Mouse (Mus musculus): ENCODE measurements at regions not wholly inside any gene's neighbourhood (a gene's known extent, or its start where the extent isn't known, plus 50 kb on each side); places are given as distances from the start of the nearest gene placed in this dataset.
A peak's percentile ranks its signal among the peaks of the same experiment; 100 is the strongest.

DNA sequence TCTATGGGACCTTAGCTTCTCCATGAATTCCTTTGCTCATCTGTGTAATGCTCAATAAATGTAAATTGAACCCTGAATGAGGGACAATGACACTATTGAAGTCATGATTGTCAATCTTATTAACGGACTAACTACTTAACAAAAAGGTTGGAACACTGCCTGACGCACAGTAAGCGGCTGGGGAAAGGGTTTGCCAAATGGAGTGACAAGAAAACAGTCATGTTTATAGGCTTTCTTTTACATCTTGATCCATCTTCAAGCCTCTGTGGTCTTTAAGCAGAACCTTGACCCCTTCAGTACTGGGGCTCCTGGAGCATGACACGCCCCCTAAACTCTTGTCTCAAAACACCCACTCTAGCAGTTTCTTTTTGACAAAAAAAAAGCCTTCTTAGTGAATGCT lies 1326.6 kb upstream of the A1bg start:
- H3K27me3 ChIP-seq = no peaks in the 10 kb centered on the region
- DNase-seq (ENCODE audit: low read depth, low spot score) = no peak
- in situ Hi-C loops (cut with MboI; ENCODE audit: low pct_unique_long_range_greater_than_20kb) = no loop called here
- TF ChIP-seq CTCF (IDR thresholded peaks at IDR 0.05) = no peak
- ChIA-PET POLR2A (no interaction called here), CTCF (no interaction called here)
- no peak for ATAC-seq

- POLR2A ChIA-PET = no interaction called here
- ATAC-seq = no peak
- DNase-seq (ENCODE audit: low read depth, low spot score) = no peak
- in situ Hi-C loops (cut with MboI; ENCODE audit: low pct_unique_long_range_greater_than_20kb) = no loop called here
- H3K27me3 ChIP-seq = no peaks in the 10 kb centered on the region
- TF ChIP-seq CTCF (IDR thresholded peaks at IDR 0.05) = no peak
- CTCF ChIA-PET = no interaction called here
Measured at GRCm38 (mm10) chr15:62246561-62247079, 1323.8 kb upstream of the A1bg start.

DNA sequence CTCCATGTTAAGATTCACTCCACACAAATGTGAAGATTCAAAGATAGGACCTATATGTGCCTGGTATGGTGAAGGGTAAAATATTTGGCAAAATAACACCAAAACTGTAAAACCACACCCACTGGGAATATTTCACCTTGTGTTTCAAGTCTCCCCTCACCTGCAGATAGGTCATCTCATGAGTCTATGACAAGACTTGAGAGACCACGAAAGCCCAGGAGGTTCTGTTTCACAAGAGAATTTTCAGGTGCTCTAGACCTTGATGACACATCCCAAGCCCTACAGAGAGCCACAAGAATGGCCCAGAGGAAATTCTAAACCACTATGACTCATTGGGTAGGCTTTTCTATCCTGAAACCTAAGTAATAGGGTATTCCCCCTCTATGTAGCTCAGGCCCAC lies 1322.4 kb upstream of the A1bg start:
- ChIA-PET POLR2A (no interaction called here), CTCF (interaction anchor here (1.0 kb wide), 2 partner anchors 9 to 12 kb away, joined by 3 read pairs; no protein-coding TSS in a partner anchor)
- no peaks in the 10 kb centered on the region for H3K27me3 ChIP-seq
- peak; percentile 41 for DNase-seq (ENCODE audit: low read depth, low spot score)
- ATAC-seq = peak; percentile 83
- in situ Hi-C loops (cut with MboI; ENCODE audit: low pct_unique_long_range_greater_than_20kb) = no loop called here
- no peak for TF ChIP-seq CTCF (IDR thresholded peaks at IDR 0.05)

DNA sequence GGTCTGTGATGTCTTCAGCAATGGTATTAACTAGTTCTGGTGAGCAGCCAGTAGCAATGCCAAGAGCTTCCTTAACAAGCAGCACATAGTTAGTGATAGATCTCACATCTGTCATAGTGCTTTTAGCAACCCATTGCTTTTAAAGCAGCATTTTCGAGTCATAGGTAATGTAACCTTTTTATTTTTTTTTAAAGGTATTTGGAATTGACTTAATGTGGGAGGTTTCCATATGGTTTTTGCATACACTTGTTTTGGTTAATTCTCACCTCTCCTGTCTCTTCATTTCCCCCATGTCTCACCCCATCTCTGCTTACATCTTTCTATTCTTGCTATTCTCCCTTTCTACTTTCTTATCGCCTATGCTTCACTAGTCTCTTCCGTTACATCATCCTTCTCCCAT lies 1322.0 kb upstream of the A1bg start:
- DNase-seq (ENCODE audit: low read depth, low spot score) = no peak
- CTCF ChIA-PET = interaction anchor here (1.0 to 1.3 kb wide), 2 partner anchors 9 to 33 kb away, joined by 3 read pairs; no protein-coding TSS in a partner anchor
- ATAC-seq = no peak
- in situ Hi-C loops (cut with MboI; ENCODE audit: low pct_unique_long_range_greater_than_20kb) = no loop called here
- POLR2A ChIA-PET = no interaction called here
- no peaks in the 10 kb centered on the region for H3K27me3 ChIP-seq
- no peak for TF ChIP-seq CTCF (IDR thresholded peaks at IDR 0.05)

DNA sequence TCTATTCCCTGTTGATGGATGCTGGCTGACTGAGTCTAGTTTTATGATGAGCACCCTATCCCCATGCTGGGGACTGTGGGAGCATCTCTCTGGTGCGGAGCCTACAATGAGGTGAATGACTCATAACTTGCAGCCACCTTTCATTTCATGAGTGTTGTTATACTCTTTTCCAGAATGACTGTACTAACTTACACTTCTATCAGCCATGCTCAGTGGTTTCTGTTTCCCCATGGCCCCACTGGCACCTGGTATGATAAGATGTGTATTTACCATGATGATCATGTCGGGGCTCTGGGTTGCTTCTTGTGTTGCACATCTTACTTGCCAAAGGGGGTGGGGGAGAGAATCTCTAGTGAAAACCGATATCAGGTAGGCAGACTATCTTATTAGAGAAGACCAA lies 1317.2 kb upstream of the A1bg start:
- in situ Hi-C loops (cut with MboI; ENCODE audit: low pct_unique_long_range_greater_than_20kb) = no loop called here
- ChIA-PET CTCF (interaction anchor here (1.4 kb wide), 1 partner anchor 11 kb away, joined by 3 read pairs; no protein-coding TSS in a partner anchor), POLR2A (no interaction called here)
- H3K27me3 ChIP-seq = no peaks in the 10 kb centered on the region
- DNase-seq (ENCODE audit: low read depth, low spot score) (no peak), ATAC-seq (no peak)
- no peak for TF ChIP-seq CTCF (IDR thresholded peaks at IDR 0.05)

DNA sequence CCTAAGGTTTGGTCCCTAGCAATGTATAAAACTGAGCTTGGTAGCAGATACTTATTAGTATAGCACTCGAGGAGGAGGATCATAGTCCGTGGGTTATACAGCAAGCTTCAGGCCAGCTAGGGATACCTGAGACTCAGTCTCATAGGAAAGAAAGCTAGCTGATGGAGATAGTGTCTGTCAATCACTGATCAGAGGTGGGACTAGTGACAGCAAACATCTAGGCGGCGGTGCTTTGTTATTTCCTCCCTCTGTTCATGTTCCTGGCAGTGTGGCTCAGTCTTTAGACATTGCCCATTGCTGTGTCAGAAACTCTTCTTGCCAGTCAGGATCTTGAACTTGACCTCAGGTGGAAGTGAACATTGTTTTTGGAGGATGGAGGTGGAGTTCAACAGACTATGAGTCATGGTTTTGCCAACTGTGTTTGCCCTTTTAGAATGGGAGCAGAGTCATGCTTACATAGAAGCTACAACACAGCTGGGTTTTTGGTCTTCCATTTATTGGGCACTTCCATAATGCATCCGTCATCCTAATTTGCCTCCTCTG lies 1315.8 kb upstream of the A1bg start:
- TF ChIP-seq CTCF (IDR thresholded peaks at IDR 0.05) = no peak
- no peak for ATAC-seq
- in situ Hi-C loops (cut with MboI; ENCODE audit: low pct_unique_long_range_greater_than_20kb) = no loop called here
- POLR2A ChIA-PET = no interaction called here
- DNase-seq (ENCODE audit: low read depth, low spot score) = no peak
- CTCF ChIA-PET = interaction anchor here (0.8 kb wide), 1 partner anchor 19 kb away, joined by 3 read pairs; no protein-coding TSS in a partner anchor
- no peaks in the 10 kb centered on the region for H3K27me3 ChIP-seq

- no peak for TF ChIP-seq CTCF (IDR thresholded peaks at IDR 0.05)
- DNase-seq (ENCODE audit: low read depth, low spot score) (no peak), ATAC-seq (no peak)
- ChIA-PET POLR2A (no interaction called here), CTCF (no interaction called here)
- in situ Hi-C loops (cut with MboI; ENCODE audit: low pct_unique_long_range_greater_than_20kb) = no loop called here
- no peaks in the 10 kb centered on the region for H3K27me3 ChIP-seq
Measured at GRCm38 (mm10) chr15:62236056-62236455, 1313.2 kb upstream of the A1bg start.

GRCm38 (mm10) chr15:62234182-62234760 lies 1311.5 kb upstream of the A1bg start:
- TF ChIP-seq CTCF (IDR thresholded peaks at IDR 0.05) = no peak
- in situ Hi-C loops (cut with MboI; ENCODE audit: low pct_unique_long_range_greater_than_20kb) = no loop called here
- ChIA-PET CTCF (no interaction called here), POLR2A (no interaction called here)
- DNase-seq (ENCODE audit: low read depth, low spot score) (no peak), ATAC-seq (no peak)
- H3K27me3 ChIP-seq = no peaks in the 10 kb centered on the region

- no peak for ATAC-seq
- H3K27me3 ChIP-seq = no peaks in the 10 kb centered on the region
- ChIA-PET CTCF (interaction anchor here (1.2 kb wide), 1 partner anchor 10 kb away, joined by 3 read pairs; no protein-coding TSS in a partner anchor), POLR2A (no interaction called here)
- DNase-seq (ENCODE audit: low read depth, low spot score) = no peak
- in situ Hi-C loops (cut with MboI; ENCODE audit: low pct_unique_long_range_greater_than_20kb) = no loop called here
- TF ChIP-seq CTCF (IDR thresholded peaks at IDR 0.05) = no peak
Measured at GRCm38 (mm10) chr15:62233154-62233553, 1310.3 kb upstream of the A1bg start.

- TF ChIP-seq CTCF (IDR thresholded peaks at IDR 0.05) = no peak
- in situ Hi-C loops (cut with MboI; ENCODE audit: low pct_unique_long_range_greater_than_20kb) = no loop called here
- no peaks in the 10 kb centered on the region for H3K27me3 ChIP-seq
- CTCF ChIA-PET = interaction anchor here (1.0 kb wide), 1 partner anchor 120 kb away, joined by 3 read pairs; no protein-coding TSS in a partner anchor
- DNase-seq (ENCODE audit: low read depth, low spot score) (no peak), ATAC-seq (no peak)
- POLR2A ChIA-PET = interaction anchor here (0.6 kb wide), 1 partner anchor 116 kb away, joined by 3 read pairs; no protein-coding TSS in a partner anchor
Measured at GRCm38 (mm10) chr15:62231709-62232108, 1308.9 kb upstream of the A1bg start.

DNA sequence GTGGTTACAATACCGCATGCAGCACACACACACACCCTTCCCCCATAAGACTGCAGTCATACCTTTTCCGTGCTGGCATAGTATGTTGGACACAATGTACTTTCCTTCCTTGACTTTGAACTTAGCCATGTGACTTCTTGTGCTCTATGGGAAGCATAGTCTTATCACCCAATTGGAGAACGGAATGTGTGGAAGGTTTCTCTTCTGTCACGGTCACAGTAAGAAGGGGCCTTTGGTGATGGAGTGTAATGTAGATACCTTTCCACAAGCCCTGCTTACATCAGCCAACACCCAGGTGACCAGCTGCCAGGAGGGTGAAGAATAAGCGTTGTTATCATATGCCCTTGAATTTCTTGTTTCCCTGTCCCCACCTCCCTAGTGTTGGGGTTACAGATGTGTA lies 1308.0 kb upstream of the A1bg start:
- CTCF ChIA-PET = no interaction called here
- POLR2A ChIA-PET = no interaction called here
- no peaks in the 10 kb centered on the region for H3K27me3 ChIP-seq
- ATAC-seq (no peak), DNase-seq (ENCODE audit: low read depth, low spot score) (no peak)
- no peak for TF ChIP-seq CTCF (IDR thresholded peaks at IDR 0.05)
- in situ Hi-C loops (cut with MboI; ENCODE audit: low pct_unique_long_range_greater_than_20kb) = no loop called here

All from Patski (cell line).